Mouse (Mus musculus) lung, adult 18-20 months (tissue): ENCODE measurements around the gene Vmn1r175.
"Not testable (repeated sequence)": the region's sequence is repeated elsewhere in the genome, so short reads cannot be mapped to it uniquely, and the experiment has no call there.

Experiments
- DNase-seq, 2 experiments: peaks; one replicate each; pipeline ENCODE4 v3.0.0; 2022; ENCODE audit warnings: mixed read lengths in 2 of 2

Vmn1r175 gene

GRCm38 (mm10) chr7:23810543-23810942 lies at the start of gene Vmn1r175:
Vmn1r175 (minus strand) TSS chr7:23810643.
- not testable (repeated sequence) for DNase-seq

GRCm38 (mm10) chr7:23837272-23837671 lies 26.8 kb upstream of the Vmn1r175 start, which contains the start of gene Vmn1r176:
Vmn1r176 (minus strand) TSS chr7:23837372.
- DNase-seq, result not testable (repeated sequence)

GRCm38 (mm10) chr7:23784526-23784925 lies 25.9 kb downstream of the Vmn1r175 start:
- DNase-seq, result no peak
